Comparison of ENCODE assay signal across 13 mouse cellular contexts in genomic region chr16:18420571-18420970, GRCm38 (mm10).
"Had no signal": no experiment of that assay in that cellular context is flagged by ENCODE, and none has a peak within 500 bp of the region (broad histone marks: within the 10 kb centered on the region; RNA-seq: fewer than 3 reads in every experiment).

No protein-coding gene starts in this region.

- H3K27me3 ChIP-seq: limb, embryonic 15.5 days; neural tube, embryonic 15.5 days had no signal

- DNase-seq: kidney, adult 8-10 months; kidney, postnatal 36 days; layer of hippocampus, adult 9-11 months; layer of hippocampus, postnatal 36 days; midbrain, embryonic 14.5 days; right cerebral cortex, postnatal 4 days; spleen, adult 18-20 months; thymus, postnatal 36 days had no signal

- H3K9me3 ChIP-seq: limb, embryonic 15.5 days; neural tube, embryonic 15.5 days had no signal

- H3K9ac ChIP-seq: limb, embryonic 15.5 days; neural tube, embryonic 15.5 days had no signal

- H3K4me2 ChIP-seq: limb, embryonic 15.5 days; neural tube, embryonic 15.5 days had no signal

- H3K4me3 ChIP-seq: limb, embryonic 15.5 days; myocyte; neural tube, embryonic 15.5 days had no signal

- H3K27ac ChIP-seq: kidney, postnatal 0 days; limb, embryonic 15.5 days; neural tube, embryonic 15.5 days had no signal

- ATAC-seq: intestine, embryonic 16.5 days had no signal
